Mouse (Mus musculus) forebrain, embryonic 16.5 days (tissue): ENCODE results near the gene Traf2. TPM values are rescaled to one million over a fixed set of nuclear protein-coding genes. Genes with fewer than 3 reads are reported as not detected.
"Not testable (repeated sequence)": the region's sequence is repeated elsewhere in the genome, so short reads cannot be mapped to it uniquely, and the experiment has no call there.

Experiments used
- ATAC-seq: fragments of 200-750 bp; cut with Nextera tagmentation; 2 replicates; pipeline ENCODE4 v1.8.0; 2017; ENCODE audit warnings: mild to moderate bottlenecking, moderate library complexity
- H3K27ac ChIP-seq: fragments of 300-500 bp; sonication (generic); 2 replicates; pipeline ENCODE4 v1.5.1; 2014; ENCODE audit warnings: low read length, control low read depth
- H3K27me3 ChIP-seq: fragments of 300-500 bp; sonication (generic); replicated peaks from 2 replicates; pipeline ENCODE4 v1.6.1; 2014; ENCODE audit warnings: low read length; ENCODE audit not compliant: control insufficient read depth, insufficient read depth
- H3K36me3 ChIP-seq: fragments of 300-500 bp; sonication (generic); 2 replicates; pipeline ENCODE4 v1.6.1; 2014; ENCODE audit not compliant: control insufficient read depth, insufficient read depth
- H3K4me1 ChIP-seq: fragments of 300-500 bp; sonication (generic); replicated peaks from 2 replicates; pipeline ENCODE4 v1.6.1; 2014; ENCODE audit warnings: low read length; ENCODE audit not compliant: control insufficient read depth, insufficient read depth
- H3K4me2 ChIP-seq: fragments of 300-500 bp; sonication (generic); 2 replicates; pipeline ENCODE4 v1.6.1; 2014; ENCODE audit warnings: mild to moderate bottlenecking, low read length, control low read depth
- H3K4me3 ChIP-seq: fragments of 300-500 bp; sonication (generic); replicated peaks from 2 replicates; pipeline ENCODE4 v1.5.1; 2014; ENCODE audit warnings: mild to moderate bottlenecking, low read length, control low read depth
- H3K9ac ChIP-seq: fragments of 300-500 bp; sonication (generic); replicated peaks from 2 replicates; pipeline ENCODE4 v1.6.1; 2014; ENCODE audit warnings: low read depth, low read length, control low read depth
- H3K9me3 ChIP-seq: fragments of 300-500 bp; sonication (generic); 2 replicates; pipeline ENCODE4 v1.6.1; 2016; ENCODE audit warnings: low read length; ENCODE audit not compliant: control insufficient read depth
- WGBS: fragments of 180-500 bp; shearing (Covaris S2); extraction: QIAGEN DNeasy Blood & Tissue Kit; methylation state at CpG from one replicate; pipeline ENCODE4 v1.1.7; 2014; 5-methylcytosine and 5-hydroxymethylcytosine counted together
- polyA plus RNA-seq: library from polyadenylated mRNA; unstranded; fragments of >200 nt; fragmentation: Nextera tagmentation; extraction: Ambion mirVana; gene quantifications from 2 replicates; pipeline ENCODE4 v1.2.1, GENCODE M21; 2015

Traf2 gene
- polyA plus RNA-seq, 1 experiment from 2014 or later = 26.8 TPM

- H3K27me3 ChIP-seq, H3K9me3 ChIP-seq, H3K4me2 ChIP-seq, H3K36me3 ChIP-seq, H3K9ac ChIP-seq, H3K4me3 ChIP-seq, H3K27ac ChIP-seq, ATAC-seq: not testable (repeated sequence)
- H3K4me1 ChIP-seq = peaks cover 19% of the 10 kb centered on the region
- whole genome bisulfite sequencing = 53% methylated on average over 2 of the region's 2 CpGs
Measured at GRCm38 (mm10) chr2:25555479-25555878, 8.7 kb upstream of the Traf2 start.

GRCm38 (mm10) chr2:25553171-25553786 lies 6.5 kb upstream of the Traf2 start:
- 88% methylated on average over 4 of the region's 4 CpGs for WGBS
- H3K27ac ChIP-seq, H3K4me3 ChIP-seq, ATAC-seq, H3K4me1 ChIP-seq, H3K9me3 ChIP-seq, H3K36me3 ChIP-seq, H3K4me2 ChIP-seq, H3K9ac ChIP-seq, H3K27me3 ChIP-seq: not testable (repeated sequence)

- ATAC-seq = no peak
- Histone ChIP-seq H3K9ac (no peak overlapping the region), H3K27me3 (no peaks in the 10 kb centered on the region), H3K4me3 (no peak overlapping the region), H3K4me2 (no peak overlapping the region), H3K27ac (no peak overlapping the region), H3K4me1 (peaks cover 6% of the 10 kb centered on the region), H3K36me3 (no peaks in the 10 kb centered on the region), H3K9me3 (no peaks in the 10 kb centered on the region)
- 36% methylated on average over 5 of the region's 5 CpGs for WGBS
Measured at GRCm38 (mm10) chr2:25551186-25551585, 4.4 kb upstream of the Traf2 start.

- Histone ChIP-seq H3K4me3 (no peak overlapping the region), H3K9me3 (no peaks in the 10 kb centered on the region), H3K9ac (no peak overlapping the region), H3K4me2 (no peak overlapping the region), H3K36me3 (no peaks in the 10 kb centered on the region), H3K4me1 (peaks cover 11% of the 10 kb centered on the region), H3K27ac (no peak overlapping the region), H3K27me3 (no peaks in the 10 kb centered on the region)
- ATAC-seq = no peak
- 79% methylated on average over 9 of the region's 9 CpGs for WGBS
Measured at GRCm38 (mm10) chr2:25549021-25549991, 2.6 kb upstream of the Traf2 start.

- peak overlapping the region; percentile 82 for H3K9ac ChIP-seq
- peak; percentile 37 for ATAC-seq
- H3K4me1 ChIP-seq = peaks cover 11% of the 10 kb centered on the region
- H3K27me3 ChIP-seq = no peaks in the 10 kb centered on the region
- no peaks in the 10 kb centered on the region for H3K36me3 ChIP-seq
- H3K27ac ChIP-seq = no peak overlapping the region
- WGBS = 9% methylated on average over 38 of the region's 43 CpGs
- H3K4me3 ChIP-seq = peak overlapping the region; percentile 77
- peak overlapping the region; percentile 73 for H3K4me2 ChIP-seq
- no peaks in the 10 kb centered on the region for H3K9me3 ChIP-seq
Measured at GRCm38 (mm10) chr2:25545996-25546810, 537 bp downstream of the Traf2 start.

GRCm38 (mm10) chr2:25541644-25542367 lies 4.9 kb downstream of the Traf2 start:
- ATAC-seq = no peak
- no peaks in the 10 kb centered on the region for H3K27me3 ChIP-seq
- H3K9ac ChIP-seq = no peak overlapping the region
- H3K4me2 ChIP-seq = no peak overlapping the region
- no peaks in the 10 kb centered on the region; the same call in none of the 2 replicates for H3K36me3 ChIP-seq
- no peaks in the 10 kb centered on the region for H3K9me3 ChIP-seq
- WGBS = 87% methylated on average over 10 of the region's 10 CpGs
- H3K27ac ChIP-seq = no peak overlapping the region
- no peak overlapping the region for H3K4me3 ChIP-seq
- H3K4me1 ChIP-seq = peaks cover 7% of the 10 kb centered on the region

GRCm38 (mm10) chr2:25540541-25540948 lies 6.2 kb downstream of the Traf2 start:
- 95% methylated on average over 4 of the region's 4 CpGs for WGBS
- ATAC-seq = no peak
- H3K36me3 ChIP-seq = peaks cover 4% of the 10 kb centered on the region
- H3K9ac ChIP-seq = no peak overlapping the region
- H3K27ac ChIP-seq = no peak overlapping the region
- H3K4me1 ChIP-seq = no peaks in the 10 kb centered on the region; the same call in 1 of the 2 replicates
- H3K9me3 ChIP-seq = no peaks in the 10 kb centered on the region
- no peak overlapping the region for H3K4me3 ChIP-seq
- no peak overlapping the region for H3K4me2 ChIP-seq
- H3K27me3 ChIP-seq = no peaks in the 10 kb centered on the region

- Histone ChIP-seq H3K27me3 (no peaks in the 10 kb centered on the region), H3K36me3 (peaks cover 4% of the 10 kb centered on the region), H3K4me1 (no peaks in the 10 kb centered on the region), H3K27ac (no peak overlapping the region), H3K9ac (no peak overlapping the region), H3K4me2 (no peak overlapping the region), H3K4me3 (no peak overlapping the region), H3K9me3 (no peaks in the 10 kb centered on the region)
- ATAC-seq = no peak
- WGBS = 93% methylated on average over 8 of the region's 8 CpGs
Measured at GRCm38 (mm10) chr2:25536531-25536930, 10.2 kb downstream of the Traf2 start.
